Comparison of ENCODE assay signal across 8 mouse cellular contexts in genomic region chr2:32689420-32689819, GRCm38 (mm10). TPM values are rescaled to one million over a fixed set of nuclear protein-coding genes. Genes with fewer than 3 reads are reported as not detected.
DNase-seq lines count a peak whose midpoint lies in the region; ATAC-seq and TF ChIP-seq lines count a peak whose summit lies in the region.

No protein-coding gene starts in this region.

- TF ChIP-seq POLR2A in bone marrow macrophage, adult 2 months (IDR thresholded peaks at IDR 0.05; ENCODE audit: borderline replicate concordance, low read depth, low read length), result no peak

- WGBS in forebrain, embryonic 13.5 days, result 24% methylated on average over 5 of the region's 5 CpGs
- WGBS in forebrain, embryonic 15.5 days, result 23% methylated on average over 5 of the region's 5 CpGs

- H3K4me3 ChIP-seq in forebrain, embryonic 13.5 days, result no peak overlapping the region
- no peak overlapping the region for H3K4me3 ChIP-seq in forebrain, embryonic 15.5 days
- no peak overlapping the region for H3K4me3 ChIP-seq in bone marrow macrophage, adult 2 months (ENCODE audit: insufficient read depth, low read length)
- H3K4me3 ChIP-seq in left cerebral cortex, adult 2 months, result no peak overlapping the region

- DNase-seq in left cerebral cortex, adult 2 months (ENCODE audit: extremely low spot score in 1 of 2, low spot score in 2 of 2), result peak; percentile 87 to 89
- DNase-seq in monocyte, adult 2 months (ENCODE audit: low read depth in 1 of 2, low spot score in 2 of 2), result peak; percentile 73 to 84
- peak; percentile 96 for DNase-seq in splenic B cell, adult 2 months (ENCODE audit: low read depth, low spot score)

- TF ChIP-seq CTCF in bone marrow macrophage, adult 2 months (IDR thresholded peaks at IDR 0.05; ENCODE audit: low read depth, low read length), result peak; percentile 99
- no peak; the same call in none of the 2 replicates for TF ChIP-seq CTCF in left cerebral cortex, adult 2 months (IDR thresholded peaks at IDR 0.05)

- H3K27me3 ChIP-seq in forebrain, embryonic 13.5 days, result no peaks in the 10 kb centered on the region
- H3K27me3 ChIP-seq in forebrain, embryonic 15.5 days, result no peaks in the 10 kb centered on the region
- no peaks in the 10 kb centered on the region for H3K27me3 ChIP-seq in splenic B cell, adult 2 months (ENCODE audit: control insufficient read depth, insufficient read depth, low read length, poor library complexity, severe bottlenecking)

- H3K9ac ChIP-seq in forebrain, embryonic 13.5 days, result no peak overlapping the region
- H3K9ac ChIP-seq in forebrain, embryonic 15.5 days (replicated peaks), result no peak overlapping the region

- intact Hi-C loops in left cerebral cortex, adult 2 months (cut with DNase I), result loop anchor here (1.0 kb wide), 1 partner anchor 57 kb away; no protein-coding TSS in a partner anchor

- H3K4me1 ChIP-seq in forebrain, embryonic 13.5 days, result peaks cover 14% of the 10 kb centered on the region
- H3K4me1 ChIP-seq in forebrain, embryonic 15.5 days, result peaks cover 15% of the 10 kb centered on the region
- peaks cover 7% of the 10 kb centered on the region for H3K4me1 ChIP-seq in bone marrow macrophage, adult 2 months (ENCODE audit: control insufficient read depth, insufficient read depth, low read length)

- H3K4me2 ChIP-seq in forebrain, embryonic 13.5 days, result no peak overlapping the region
- no peak overlapping the region for H3K4me2 ChIP-seq in forebrain, embryonic 15.5 days (replicated peaks)

- no peaks in the 10 kb centered on the region for H3K9me3 ChIP-seq in forebrain, embryonic 13.5 days (replicated peaks)
- no peaks in the 10 kb centered on the region for H3K9me3 ChIP-seq in forebrain, embryonic 15.5 days

- 0 out of 2 replicates have a peak overlapping the region, but pooled peaks have one; percentile 12 for H3K27ac ChIP-seq in forebrain, embryonic 13.5 days
- no peak overlapping the region for H3K27ac ChIP-seq in forebrain, embryonic 15.5 days (replicated peaks)
- no peak overlapping the region for H3K27ac ChIP-seq in bone marrow macrophage, adult 2 months (ENCODE audit: insufficient read depth, low read depth, low read length)
- H3K27ac ChIP-seq in left cerebral cortex, adult 2 months, result no peak overlapping the region

- peaks cover 37% of the 10 kb centered on the region for H3K36me3 ChIP-seq in forebrain, embryonic 13.5 days (ENCODE audit: poor library complexity, severe bottlenecking)
- peaks cover 18% of the 10 kb centered on the region; the same call in 1 of the 2 replicates for H3K36me3 ChIP-seq in forebrain, embryonic 15.5 days
- H3K36me3 ChIP-seq in splenic B cell, adult 2 months (ENCODE audit: control insufficient read depth, insufficient read depth, low read length, poor library complexity, severe bottlenecking), result 0 out of 2 replicates have a peak, but pooled peaks cover 6% of the 10 kb centered on the region

- no peak for ATAC-seq in forebrain, embryonic 13.5 days
- ATAC-seq in forebrain, embryonic 15.5 days (replicated peaks), result no peak
- ATAC-seq in erythroblast, adult 5-6 weeks (replicated peaks; ENCODE audit: low FRiP score, poor library complexity, severe bottlenecking), result peak; percentile 62
- peak; percentile 55 to 62 for ATAC-seq in hematopoietic stem cell, adult 5-6 weeks (replicated peaks in 1 of 2; ENCODE audit: insufficient read depth in 1 of 2, low FRiP score in 2 of 2, low TSS enrichment in 1 of 2, low read depth in 1 of 2, poor library complexity in 2 of 2, severe bottlenecking in 2 of 2)

RNA-seq across cellular contexts. Expression of gene Fpgs, which starts 14.5 kb away (rescaled TPM):
- 14.2 and 15.7 TPM in 2 replicates for polyA plus RNA-seq in forebrain, embryonic 13.5 days (2015; fragmentation: Nextera tagmentation; extraction: Ambion mirVana)
- 19.9 and 21.2 TPM in 2 replicates for polyA plus RNA-seq in forebrain, embryonic 15.5 days (2015; fragmentation: Nextera tagmentation; extraction: Ambion mirVana)
- 4.3 and 5.1 TPM in 2 replicates for polyA plus RNA-seq in bone marrow macrophage, adult 2 months (2012; ENCODE audit: insufficient read depth, insufficient read length, missing spikeins)
- total RNA-seq in erythroblast, adult 5-6 weeks (2015; ENCODE audit: low replicate concordance), result 1.3 and 4.0 TPM in 2 replicates
- 2.1 and 6.6 TPM in 2 replicates for total RNA-seq in erythroblast, adult 5-6 weeks (2017; ENCODE audit: low replicate concordance)
- total RNA-seq in hematopoietic stem cell, adult 5-6 weeks (2017), result 20.6 and 27.0 TPM in 2 replicates
- 10 to 100 TPM in 1 of 2 experiments, 1 to 10 TPM in 1; 9.4 to 10.5 TPM for total RNA-seq in left cerebral cortex, adult 2 months (2021)

RNA-seq across cellular contexts. Expression of gene Cdk9, which starts 23.5 kb away (rescaled TPM):
- polyA plus RNA-seq in forebrain, embryonic 13.5 days (2015; fragmentation: Nextera tagmentation; extraction: Ambion mirVana), result 90.3 and 99.9 TPM in 2 replicates
- 88.0 and 98.2 TPM in 2 replicates for polyA plus RNA-seq in forebrain, embryonic 15.5 days (2015; fragmentation: Nextera tagmentation; extraction: Ambion mirVana)
- 192 and 210 TPM in 2 replicates for polyA plus RNA-seq in bone marrow macrophage, adult 2 months (2012; ENCODE audit: insufficient read depth, insufficient read length, missing spikeins)
- 15.0 and 25.9 TPM in 2 replicates for total RNA-seq in erythroblast, adult 5-6 weeks (2015; ENCODE audit: low replicate concordance)
- total RNA-seq in erythroblast, adult 5-6 weeks (2017; ENCODE audit: low replicate concordance), result 18.1 and 19.5 TPM in 2 replicates
- 68.8 and 74.9 TPM in 2 replicates for total RNA-seq in hematopoietic stem cell, adult 5-6 weeks (2017)
- 100 to 1,000 TPM; 129 to 134 TPM for total RNA-seq in left cerebral cortex, adult 2 months (2021)

RNA-seq across cellular contexts. Expression of gene Sh2d3c, which starts 31.4 kb away (rescaled TPM):
- 23.5 and 29.2 TPM in 2 replicates for polyA plus RNA-seq in forebrain, embryonic 13.5 days (2015; fragmentation: Nextera tagmentation; extraction: Ambion mirVana)
- polyA plus RNA-seq in forebrain, embryonic 15.5 days (2015; fragmentation: Nextera tagmentation; extraction: Ambion mirVana), result 39.5 and 39.7 TPM in 2 replicates
- 19.3 and 22.0 TPM in 2 replicates for polyA plus RNA-seq in bone marrow macrophage, adult 2 months (2012; ENCODE audit: insufficient read depth, insufficient read length, missing spikeins)
- total RNA-seq in erythroblast, adult 5-6 weeks (2015; ENCODE audit: low replicate concordance), result 15.4 and 23.2 TPM in 2 replicates
- total RNA-seq in erythroblast, adult 5-6 weeks (2017; ENCODE audit: low replicate concordance), result 5.2 and 6.4 TPM in 2 replicates
- 10.4 and 17.9 TPM in 2 replicates for total RNA-seq in hematopoietic stem cell, adult 5-6 weeks (2017)
- total RNA-seq in left cerebral cortex, adult 2 months (2021), result 10 to 100 TPM; 31.1 to 42.5 TPM

RNA-seq across cellular contexts. Expression of gene Eng, which starts 43.0 kb away (rescaled TPM):
- 20.4 and 21.2 TPM in 2 replicates for polyA plus RNA-seq in forebrain, embryonic 13.5 days (2015; fragmentation: Nextera tagmentation; extraction: Ambion mirVana)
- polyA plus RNA-seq in forebrain, embryonic 15.5 days (2015; fragmentation: Nextera tagmentation; extraction: Ambion mirVana), result 23.4 and 25.1 TPM in 2 replicates
- polyA plus RNA-seq in bone marrow macrophage, adult 2 months (2012; ENCODE audit: insufficient read depth, insufficient read length, missing spikeins), result 45.4 and 46.2 TPM in 2 replicates
- 4.0 and 6.7 TPM in 2 replicates for total RNA-seq in erythroblast, adult 5-6 weeks (2015; ENCODE audit: low replicate concordance)
- total RNA-seq in erythroblast, adult 5-6 weeks (2017; ENCODE audit: low replicate concordance), result 1.5 and 3.2 TPM in 2 replicates
- 20.9 and 23.6 TPM in 2 replicates for total RNA-seq in hematopoietic stem cell, adult 5-6 weeks (2017)
- 10 to 100 TPM; 22.2 to 23.0 TPM for total RNA-seq in left cerebral cortex, adult 2 months (2021)

RNA-seq across cellular contexts. Expression of gene 6330409D20Rik, which starts 51.4 kb away (rescaled TPM):
- polyA plus RNA-seq in forebrain, embryonic 13.5 days (2015; fragmentation: Nextera tagmentation; extraction: Ambion mirVana), result 1.6 and 2.5 TPM in 2 replicates
- polyA plus RNA-seq in forebrain, embryonic 15.5 days (2015; fragmentation: Nextera tagmentation; extraction: Ambion mirVana), result 2.4 and 2.7 TPM in 2 replicates
- not detected in 2 replicates for polyA plus RNA-seq in bone marrow macrophage, adult 2 months (2012; ENCODE audit: insufficient read depth, insufficient read length, missing spikeins)
- not detected in 2 replicates for total RNA-seq in erythroblast, adult 5-6 weeks (2015; ENCODE audit: low replicate concordance)
- not detected in 2 replicates for total RNA-seq in erythroblast, adult 5-6 weeks (2017; ENCODE audit: low replicate concordance)
- not detected in 2 replicates for total RNA-seq in hematopoietic stem cell, adult 5-6 weeks (2017)
- total RNA-seq in left cerebral cortex, adult 2 months (2021), result 1 to 10 TPM; 1.6 to 2.2 TPM

Comparison
In these comparisons a context has a peak if more than half of its experiments do, and no peak if none do; other contexts are left out.
1. ATAC-seq: peak in erythroblast, adult 5-6 weeks (single experiment) and hematopoietic stem cell, adult 5-6 weeks (2 of 2); none in forebrain, embryonic 13.5 days (single experiment) and forebrain, embryonic 15.5 days (single experiment).
2. Peak in every context shown above with its lines, with median percentiles within 50 percentile points of each other: DNase-seq.